Mouse (Mus musculus) heart, embryonic 13.5 days (tissue): ENCODE results near the gene Fam19a2. TPM values are rescaled to one million over a fixed set of nuclear protein-coding genes. Genes with fewer than 3 reads are reported as not detected.

Experiments used
- ATAC-seq: fragments of 200-750 bp; cut with Nextera tagmentation; 2 replicates; pipeline ENCODE4 v1.8.0; 2017; ENCODE audit warnings: moderate TSS enrichment; ENCODE audit not compliant: insufficient number of reproducible peaks, low FRiP score, low TSS enrichment; ENCODE audit errors: extremely low read depth
- H3K27ac ChIP-seq: fragments of 300-500 bp; sonication (generic); replicated peaks from 2 replicates; pipeline ENCODE4 v1.5.1; 2015; ENCODE audit warnings: moderate library complexity, mild to moderate bottlenecking, inconsistent platforms
- H3K27me3 ChIP-seq: fragments of 300-500 bp; sonication (generic); replicated peaks from 2 replicates; pipeline ENCODE4 v1.6.1; 2015; ENCODE audit warnings: mild to moderate bottlenecking, inconsistent platforms
- H3K36me3 ChIP-seq: fragments of 300-500 bp; sonication (generic); 2 replicates; pipeline ENCODE4 v1.6.1; 2015; ENCODE audit warnings: mild to moderate bottlenecking, inconsistent platforms
- H3K4me1 ChIP-seq: fragments of 300-500 bp; sonication (generic); 2 replicates; pipeline ENCODE4 v1.6.1; 2015; ENCODE audit warnings: inconsistent platforms
- H3K4me2 ChIP-seq: fragments of 300-500 bp; sonication (generic); 2 replicates; pipeline ENCODE4 v1.6.1; 2015; ENCODE audit warnings: inconsistent platforms, mild to moderate bottlenecking, moderate library complexity
- H3K4me3 ChIP-seq: fragments of 300-500 bp; sonication (generic); 2 replicates; pipeline ENCODE4 v1.5.1; 2015; ENCODE audit warnings: moderate library complexity, mild to moderate bottlenecking, inconsistent platforms
- H3K9ac ChIP-seq: fragments of 300-500 bp; sonication (generic); 2 replicates; pipeline ENCODE4 v1.6.1; 2015; ENCODE audit warnings: inconsistent platforms, mild to moderate bottlenecking, moderate library complexity
- H3K9me3 ChIP-seq: fragments of 300-500 bp; sonication (generic); 2 replicates; pipeline ENCODE4 v1.6.1; 2016; ENCODE audit warnings: inconsistent platforms
- WGBS: fragments of 180-500 bp; shearing (Covaris S2); methylation state at CpG from one replicate; pipeline ENCODE4 v1.1.7; 2015; ENCODE audit warnings: mixed read lengths; 5-methylcytosine and 5-hydroxymethylcytosine counted together
- polyA plus RNA-seq: library from polyadenylated mRNA; unstranded; fragments of >200 nt; fragmentation: Nextera tagmentation; extraction: Ambion mirVana; gene quantifications from 2 replicates; pipeline ENCODE4 v1.2.1, GENCODE M21; 2015

The Fam19a2 gene
- 0.94 and 0.96 TPM in 2 replicates for polyA plus RNA-seq

GRCm38 (mm10) chr10:123263876-123264309, at the start of gene Fam19a2:
TSS of gene Fam19a2 (plus strand) at chr10:123263996.
- Histone ChIP-seq H3K27ac (no peak within 1 kb of the TSS), H3K4me2 (peak within 1 kb of the TSS; percentile 99), H3K9me3 (no peaks in the 10 kb centered on the region), H3K36me3 (no peaks in the 10 kb centered on the region), H3K4me1 (peaks cover 27% of the 10 kb centered on the region), H3K27me3 (peaks cover 48% of the 10 kb centered on the region), H3K9ac (peak within 1 kb of the TSS; percentile 72), H3K4me3 (peak within 1 kb of the TSS; percentile 64)
- ATAC-seq, result peak; percentile 39; the same call in 1 of the 2 replicates
- under 1% methylated on average over 12 of the region's 12 CpGs for WGBS

DNA sequence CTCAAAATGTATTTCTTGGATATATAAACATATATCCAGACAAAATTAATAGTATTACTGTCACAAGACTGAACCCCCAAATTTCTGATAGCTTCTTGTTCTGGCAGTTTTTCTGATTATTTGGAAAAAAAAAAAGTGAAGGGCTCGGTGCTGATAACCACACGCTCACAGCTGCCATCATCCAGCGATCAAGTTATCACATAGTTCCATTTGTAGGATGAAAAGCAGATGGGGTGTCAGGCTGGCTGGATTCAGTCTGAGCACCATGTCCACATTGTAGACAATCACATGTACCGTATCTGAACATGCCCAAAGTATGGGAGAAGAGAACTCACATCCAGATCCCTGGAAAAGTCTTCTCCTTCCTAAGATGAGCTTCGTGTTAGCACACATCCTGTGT, 41.0 kb upstream of the Fam19a2 start:
- no peaks in the 10 kb centered on the region for H3K36me3 ChIP-seq
- H3K9ac ChIP-seq, result no peak overlapping the region
- no peak for ATAC-seq
- H3K4me1 ChIP-seq, result no peaks in the 10 kb centered on the region
- H3K4me3 ChIP-seq, result no peak overlapping the region
- 66% methylated on average over 5 of the region's 5 CpGs for WGBS
- no peak overlapping the region for H3K4me2 ChIP-seq
- H3K9me3 ChIP-seq, result no peaks in the 10 kb centered on the region
- H3K27ac ChIP-seq, result no peak overlapping the region
- H3K27me3 ChIP-seq, result no peaks in the 10 kb centered on the region

DNA sequence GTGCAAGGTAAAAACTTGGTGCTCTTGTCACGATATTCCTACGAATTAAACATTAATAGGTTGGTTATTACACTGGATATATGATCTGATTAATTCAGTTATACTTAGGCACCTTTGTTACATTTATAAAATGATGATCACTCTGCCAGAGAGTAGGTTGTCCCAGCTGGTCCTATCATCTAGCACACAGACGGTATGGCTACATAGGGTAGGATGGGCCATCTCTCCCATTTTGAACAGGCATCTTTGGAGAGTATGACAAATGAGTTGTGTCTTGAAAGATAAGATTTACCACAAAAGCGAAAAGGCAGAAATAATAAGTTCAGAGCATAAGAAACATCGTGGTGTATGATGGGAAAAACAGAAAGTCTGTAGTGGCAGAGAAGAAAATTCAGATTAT, 34.4 kb upstream of the Fam19a2 start:
- Histone ChIP-seq H3K36me3 (no peaks in the 10 kb centered on the region), H3K4me3 (no peak overlapping the region), H3K27me3 (no peaks in the 10 kb centered on the region), H3K27ac (no peak overlapping the region), H3K4me1 (no peaks in the 10 kb centered on the region; the same call in 1 of the 2 replicates), H3K9me3 (no peaks in the 10 kb centered on the region), H3K9ac (no peak overlapping the region), H3K4me2 (no peak overlapping the region)
- ATAC-seq, result no peak
- 75% methylated on average over 5 of the region's 5 CpGs for WGBS

GRCm38 (mm10) chr10:123248063-123248462, 15.7 kb upstream of the Fam19a2 start:
- WGBS, result 60% methylated on average over 6 of the region's 6 CpGs
- Histone ChIP-seq H3K4me1 (no peaks in the 10 kb centered on the region), H3K4me3 (no peak overlapping the region), H3K9me3 (no peaks in the 10 kb centered on the region), H3K27me3 (no peaks in the 10 kb centered on the region), H3K4me2 (no peak overlapping the region), H3K36me3 (no peaks in the 10 kb centered on the region), H3K27ac (no peak overlapping the region), H3K9ac (no peak overlapping the region)
- ATAC-seq, result no peak

DNA sequence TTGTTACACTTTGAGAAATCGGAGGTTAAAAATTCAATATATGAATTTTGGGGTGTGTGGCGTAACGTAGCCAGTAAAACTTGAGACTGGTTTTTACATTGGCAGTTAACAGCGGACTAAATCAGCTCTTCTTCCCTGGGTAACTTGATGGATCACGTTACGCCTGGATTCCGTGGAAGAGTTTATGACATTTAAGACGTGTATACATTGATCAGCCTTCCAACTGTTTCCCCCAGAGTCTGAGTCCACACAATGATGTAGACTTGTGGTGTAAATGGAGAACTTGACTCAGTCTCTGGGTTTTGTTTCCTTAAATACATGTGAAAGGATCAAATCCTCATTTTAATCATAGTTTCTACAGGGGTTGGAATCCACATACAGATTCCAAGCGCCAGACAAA, 11.9 kb upstream of the Fam19a2 start:
- no peaks in the 10 kb centered on the region for H3K4me1 ChIP-seq
- H3K4me2 ChIP-seq, result no peak overlapping the region
- peaks cover 3% of the 10 kb centered on the region; the same call in 1 of the 2 replicates for H3K9me3 ChIP-seq
- 74% methylated on average over 9 of the region's 9 CpGs for WGBS
- no peaks in the 10 kb centered on the region for H3K27me3 ChIP-seq
- ATAC-seq, result no peak
- no peak overlapping the region for H3K9ac ChIP-seq
- H3K27ac ChIP-seq, result no peak overlapping the region
- H3K36me3 ChIP-seq, result no peaks in the 10 kb centered on the region
- no peak overlapping the region for H3K4me3 ChIP-seq

DNA sequence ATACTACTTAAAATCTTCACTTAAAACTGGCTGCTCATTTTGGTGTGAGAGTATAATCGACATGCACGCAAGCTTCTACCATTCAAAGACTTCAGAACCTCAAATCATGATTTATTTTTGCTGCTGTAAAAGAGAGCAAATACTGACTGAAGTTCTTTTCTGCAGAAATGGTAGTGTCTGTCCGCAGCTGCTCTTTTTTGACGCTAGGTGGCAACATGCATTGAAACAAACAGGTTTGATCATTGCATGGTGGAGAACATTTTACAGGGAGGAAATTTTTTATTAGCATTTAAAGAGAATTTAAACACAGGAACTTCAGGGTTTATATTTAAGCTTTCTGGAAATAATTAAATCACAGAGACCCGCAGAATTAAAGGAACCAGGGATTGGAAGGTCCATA, 9.5 kb upstream of the Fam19a2 start:
- H3K27ac ChIP-seq, result no peak overlapping the region
- no peak overlapping the region for H3K4me2 ChIP-seq
- H3K4me3 ChIP-seq, result no peak overlapping the region
- H3K36me3 ChIP-seq, result no peaks in the 10 kb centered on the region
- WGBS, result 29% methylated on average over 5 of the region's 5 CpGs
- H3K9ac ChIP-seq, result no peak overlapping the region
- no peaks in the 10 kb centered on the region for H3K27me3 ChIP-seq
- ATAC-seq, result no peak
- H3K9me3 ChIP-seq, result peaks cover 3% of the 10 kb centered on the region; the same call in 1 of the 2 replicates
- no peaks in the 10 kb centered on the region for H3K4me1 ChIP-seq

DNA sequence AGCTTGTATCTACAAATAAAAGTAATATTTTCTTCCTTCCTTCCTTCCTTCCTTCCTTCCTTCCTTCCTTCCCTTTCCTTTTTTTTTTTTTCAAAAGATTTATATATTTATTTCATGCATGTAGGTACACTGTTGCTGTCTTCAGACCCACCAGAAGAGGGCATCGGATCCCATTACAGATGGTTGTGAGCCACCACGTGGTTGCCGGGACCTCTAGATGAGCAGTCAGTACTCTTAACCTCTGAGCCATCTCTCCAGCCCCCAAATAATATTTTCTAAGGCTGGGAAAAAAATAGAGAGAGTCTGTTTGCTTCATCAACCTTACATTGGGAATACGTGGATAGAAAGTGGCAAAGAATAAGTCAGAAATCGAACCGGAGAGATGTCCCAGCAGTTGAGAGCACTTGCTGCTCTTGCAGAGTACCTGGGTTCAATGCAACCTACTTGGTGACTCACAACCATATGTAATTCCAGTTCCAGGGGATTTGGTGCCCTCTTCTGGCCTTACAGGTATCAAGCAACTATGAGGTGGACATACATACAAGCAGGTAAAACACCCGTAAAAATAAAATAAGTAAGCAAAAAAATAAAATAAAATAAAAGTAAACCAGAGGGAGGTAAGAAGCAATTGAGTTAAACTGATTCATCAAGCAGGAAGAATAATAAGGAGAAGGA, 8.0 kb upstream of the Fam19a2 start:
- 70% methylated on average over 7 of the region's 7 CpGs for WGBS
- no peak for ATAC-seq
- H3K9me3 ChIP-seq, result peaks cover 3% of the 10 kb centered on the region; the same call in 1 of the 2 replicates

DNA sequence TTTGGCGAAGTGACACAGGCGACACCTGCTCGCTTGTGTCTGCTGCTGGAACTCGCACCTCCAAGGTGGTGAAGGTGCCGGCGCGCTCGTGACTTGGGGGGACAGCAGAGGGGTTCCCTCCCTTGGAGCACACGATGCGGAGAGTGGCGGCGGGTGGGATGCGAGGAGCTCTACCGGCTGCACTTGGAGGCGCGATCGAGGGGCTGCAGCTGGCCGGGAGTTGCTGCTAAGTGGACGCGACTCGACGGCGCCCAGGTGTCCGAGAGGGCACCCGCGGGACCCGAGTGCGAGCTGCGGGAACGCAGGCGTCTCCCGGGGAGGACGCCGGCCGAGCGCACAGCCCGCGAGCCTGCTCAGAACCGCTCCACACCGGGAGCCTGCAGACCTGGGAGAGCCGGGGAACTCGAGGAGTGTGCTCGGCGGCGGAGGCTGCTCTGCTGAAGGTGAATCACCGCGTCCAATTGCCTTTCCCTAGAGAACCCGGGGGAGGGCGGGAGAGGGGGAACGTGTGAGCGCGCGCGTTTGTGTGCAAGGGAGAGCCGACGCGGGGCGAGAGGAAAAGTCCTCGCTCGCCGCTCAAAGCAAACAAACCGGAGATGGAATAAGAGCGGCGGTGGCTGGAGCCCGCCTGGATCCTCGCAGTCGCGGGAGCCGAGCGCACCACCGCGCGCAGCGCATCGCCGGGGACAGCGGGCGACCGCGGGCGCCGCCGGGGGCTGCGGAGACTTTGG, 830 bp downstream of the Fam19a2 start:
- ATAC-seq, result no peak; the same call in 1 of the 2 replicates
- Histone ChIP-seq H3K27ac (no peak overlapping the region), H3K9ac (peak overlapping the region; percentile 72), H3K4me1 (peaks cover 27% of the 10 kb centered on the region), H3K4me3 (peak overlapping the region; percentile 64), H3K4me2 (peak overlapping the region; percentile 99), H3K9me3 (no peaks in the 10 kb centered on the region), H3K36me3 (no peaks in the 10 kb centered on the region), H3K27me3 (peaks cover 48% of the 10 kb centered on the region)
- under 1% methylated on average over 84 of the region's 84 CpGs for WGBS

More for the DNA sequence above, 8.0 kb upstream of the Fam19a2 start:
- H3K9ac ChIP-seq, result no peak overlapping the region
- no peaks in the 10 kb centered on the region for H3K4me1 ChIP-seq
- H3K4me2 ChIP-seq, result no peak overlapping the region
- H3K36me3 ChIP-seq, result no peaks in the 10 kb centered on the region
- no peak overlapping the region for H3K27ac ChIP-seq
- H3K4me3 ChIP-seq, result no peak overlapping the region
- peaks cover 4% of the 10 kb centered on the region; the same call in 1 of the 2 replicates for H3K27me3 ChIP-seq

DNA sequence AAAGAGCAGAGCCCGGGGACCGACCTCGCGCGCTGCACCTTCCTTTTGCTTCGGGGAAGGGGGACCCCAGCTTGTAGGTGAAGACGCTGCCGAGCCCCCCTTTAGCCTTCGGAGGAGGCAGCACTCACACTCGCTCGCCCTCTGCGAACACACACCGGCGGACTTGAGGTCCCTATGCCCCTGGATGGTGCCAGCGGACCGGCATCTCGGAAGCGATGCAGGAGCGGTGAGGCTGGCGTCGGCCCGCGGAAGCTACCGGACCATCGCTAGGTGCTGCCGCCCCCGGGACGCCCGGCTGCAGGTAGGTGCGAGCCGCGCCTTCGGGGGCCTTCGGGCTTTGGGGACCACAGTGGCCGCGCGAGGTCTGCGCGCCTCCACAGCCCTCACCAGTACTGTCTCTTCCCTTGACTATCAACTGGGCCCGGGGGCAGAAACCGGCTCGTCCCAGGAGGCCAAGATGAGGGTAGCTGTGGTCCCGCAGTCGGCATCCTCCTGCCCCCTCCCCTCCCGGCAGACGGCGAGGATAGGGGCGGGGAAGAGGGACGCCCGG, 1.5 kb downstream of the Fam19a2 start:
- Histone ChIP-seq H3K27ac (no peak overlapping the region), H3K9me3 (no peaks in the 10 kb centered on the region), H3K4me1 (peaks cover 27% of the 10 kb centered on the region), H3K4me2 (peak overlapping the region; percentile 99), H3K27me3 (peaks cover 48% of the 10 kb centered on the region), H3K9ac (peak overlapping the region; percentile 72), H3K4me3 (peak overlapping the region; percentile 64), H3K36me3 (no peaks in the 10 kb centered on the region)
- no peak for ATAC-seq
- WGBS, result under 1% methylated on average over 49 of the region's 50 CpGs

DNA sequence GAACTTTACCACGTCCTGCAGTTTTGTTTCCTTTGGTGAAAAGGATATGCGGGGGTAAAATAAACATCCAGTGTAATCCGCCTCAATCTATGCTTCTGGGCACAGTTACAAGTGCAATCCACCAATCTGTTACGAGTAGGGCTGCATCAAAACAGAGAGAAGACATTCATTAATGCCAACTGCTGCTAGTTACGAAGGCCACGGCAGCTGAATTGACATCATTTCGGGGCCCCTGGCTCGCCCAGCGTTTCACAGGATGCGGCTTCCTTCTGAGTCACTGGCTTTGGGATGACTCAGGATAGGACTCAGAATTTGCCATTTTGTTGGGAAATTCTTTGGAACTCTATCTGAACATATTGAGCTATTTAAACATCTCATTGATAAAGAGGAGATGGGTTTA, 4.8 kb downstream of the Fam19a2 start:
- Histone ChIP-seq H3K36me3 (no peaks in the 10 kb centered on the region), H3K4me3 (no peak overlapping the region), H3K27me3 (peaks cover 33% of the 10 kb centered on the region), H3K4me2 (no peak overlapping the region), H3K27ac (no peak overlapping the region), H3K9ac (no peak overlapping the region), H3K4me1 (peaks cover 27% of the 10 kb centered on the region), H3K9me3 (no peaks in the 10 kb centered on the region)
- no peak for ATAC-seq
- 62% methylated on average over 10 of the region's 10 CpGs for WGBS

DNA sequence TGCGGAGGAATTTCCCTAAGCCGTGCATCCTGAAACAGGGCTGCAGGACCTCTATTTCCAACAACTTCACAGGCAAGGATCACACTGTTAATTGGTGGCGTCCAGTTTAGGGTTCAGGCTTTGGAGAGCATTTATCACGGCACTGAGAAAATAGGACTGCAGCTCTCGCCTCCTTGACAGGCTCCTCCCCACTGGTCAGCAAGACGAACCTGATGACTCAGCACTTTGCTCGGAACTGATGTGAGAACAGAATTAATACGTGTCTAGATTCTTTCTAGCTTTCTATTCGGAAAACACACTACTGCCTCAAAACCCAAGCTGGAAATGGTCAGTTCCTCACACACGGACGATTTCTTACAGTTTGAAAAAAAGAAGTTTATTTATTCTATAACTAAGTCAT, 10.8 kb downstream of the Fam19a2 start:
- 48% methylated on average over 11 of the region's 11 CpGs for WGBS
- Histone ChIP-seq H3K4me2 (peak overlapping the region; percentile 41), H3K4me1 (no peaks in the 10 kb centered on the region), H3K9me3 (no peaks in the 10 kb centered on the region), H3K4me3 (no peak overlapping the region), H3K27me3 (no peaks in the 10 kb centered on the region), H3K36me3 (no peaks in the 10 kb centered on the region), H3K27ac (no peak overlapping the region), H3K9ac (no peak overlapping the region)
- ATAC-seq, result no peak
